Mouse (Mus musculus): ENCODE results near the gene Mc1r. TPM values are rescaled to one million over a fixed set of nuclear protein-coding genes. Genes with fewer than 3 reads are reported as not detected.

The Mc1r gene
- polyA plus RNA-seq (2016; fragmentation: Nextera tagmentation; extraction: Ambion mirVana) = 0.13 and 0.14 TPM in 2 replicates

DNA sequence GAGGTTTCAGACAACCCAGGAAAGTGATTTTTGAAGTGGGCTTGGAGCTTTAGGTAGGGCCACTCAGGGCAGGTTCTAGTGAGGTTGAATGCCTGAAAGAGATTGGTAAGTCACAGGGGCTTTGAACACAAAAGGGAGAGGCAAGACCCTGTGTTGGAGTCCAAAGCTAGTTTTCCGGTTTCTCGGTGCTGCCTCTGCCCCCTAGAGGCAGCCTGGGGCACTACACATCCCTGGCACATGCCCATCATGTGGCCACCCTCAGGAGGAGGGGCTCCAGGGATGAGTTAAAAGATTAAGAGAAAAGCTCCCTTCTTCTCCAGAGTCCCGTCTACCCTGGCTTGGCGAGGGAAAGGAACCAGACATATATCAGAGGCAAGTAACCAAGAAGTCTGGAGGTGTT lies at the start of gene Mc1r:
Mc1r (plus strand) TSS at position 322 of the 400 bp plus-strand sequence.
- Histone ChIP-seq H3K27me3 (0 out of 2 replicates have a peak, but pooled peaks cover 8% of the 10 kb centered on the region), H3K9me3 (no peaks in the 10 kb centered on the region), H3K36me3 (replicated peaks) (peaks cover 20% of the 10 kb centered on the region), H3K4me1 (peaks cover 38% of the 10 kb centered on the region), H3K27ac (no peak within 1 kb of the TSS), H3K4me2 (no peak within 1 kb of the TSS), H3K9ac (no peak within 1 kb of the TSS), H3K4me3 (replicated peaks) (no peak within 1 kb of the TSS)
- WGBS = 5% methylated on average over 4 of the region's 4 CpGs
- ATAC-seq (ENCODE audit: low FRiP score) = no peak

DNA sequence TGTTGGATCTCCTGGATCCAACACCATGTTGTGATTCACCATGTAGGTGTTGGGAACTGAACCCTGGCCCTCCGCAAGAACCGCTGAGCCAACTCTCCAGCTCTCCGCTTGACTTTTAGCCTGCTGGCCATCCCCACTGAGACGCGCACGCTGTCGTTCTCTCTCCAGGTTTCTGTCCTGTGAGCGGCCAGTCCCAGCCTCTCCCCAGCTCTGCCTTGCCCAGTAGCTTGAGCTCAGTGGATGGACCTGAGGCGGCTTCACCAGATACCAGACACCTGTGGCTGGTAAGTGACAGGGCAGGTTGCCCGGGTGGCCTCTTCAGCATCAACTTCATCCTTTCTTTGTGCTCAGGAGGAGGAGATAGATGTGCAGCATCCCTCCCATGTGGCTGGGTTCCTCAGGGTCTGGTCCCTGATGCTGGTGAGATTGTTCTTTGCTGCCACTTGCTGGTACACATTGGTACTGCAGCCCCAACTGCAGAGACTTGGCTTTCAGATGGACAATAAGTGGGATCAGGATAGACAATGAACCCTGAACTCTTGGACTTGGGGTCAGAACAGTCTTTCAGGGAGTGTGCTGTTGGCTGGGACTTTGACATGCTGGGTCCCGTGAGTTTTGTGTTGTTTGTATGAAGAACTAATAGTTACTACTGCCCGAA lies 45.7 kb upstream of the Mc1r start:
- Histone ChIP-seq H3K4me3 (replicated peaks) (no peak overlapping the region), H3K9me3 (no peaks in the 10 kb centered on the region), H3K27me3 (no peaks in the 10 kb centered on the region), H3K27ac (peak overlapping the region; percentile 51; the same call in 1 of the 2 replicates), H3K36me3 (replicated peaks) (peaks cover 34% of the 10 kb centered on the region), H3K9ac (no peak overlapping the region), H3K4me1 (no peaks in the 10 kb centered on the region), H3K4me2 (no peak overlapping the region)
- 42% methylated on average over 12 of the region's 12 CpGs for WGBS
- peak; percentile 80 for ATAC-seq (ENCODE audit: low FRiP score)

DNA sequence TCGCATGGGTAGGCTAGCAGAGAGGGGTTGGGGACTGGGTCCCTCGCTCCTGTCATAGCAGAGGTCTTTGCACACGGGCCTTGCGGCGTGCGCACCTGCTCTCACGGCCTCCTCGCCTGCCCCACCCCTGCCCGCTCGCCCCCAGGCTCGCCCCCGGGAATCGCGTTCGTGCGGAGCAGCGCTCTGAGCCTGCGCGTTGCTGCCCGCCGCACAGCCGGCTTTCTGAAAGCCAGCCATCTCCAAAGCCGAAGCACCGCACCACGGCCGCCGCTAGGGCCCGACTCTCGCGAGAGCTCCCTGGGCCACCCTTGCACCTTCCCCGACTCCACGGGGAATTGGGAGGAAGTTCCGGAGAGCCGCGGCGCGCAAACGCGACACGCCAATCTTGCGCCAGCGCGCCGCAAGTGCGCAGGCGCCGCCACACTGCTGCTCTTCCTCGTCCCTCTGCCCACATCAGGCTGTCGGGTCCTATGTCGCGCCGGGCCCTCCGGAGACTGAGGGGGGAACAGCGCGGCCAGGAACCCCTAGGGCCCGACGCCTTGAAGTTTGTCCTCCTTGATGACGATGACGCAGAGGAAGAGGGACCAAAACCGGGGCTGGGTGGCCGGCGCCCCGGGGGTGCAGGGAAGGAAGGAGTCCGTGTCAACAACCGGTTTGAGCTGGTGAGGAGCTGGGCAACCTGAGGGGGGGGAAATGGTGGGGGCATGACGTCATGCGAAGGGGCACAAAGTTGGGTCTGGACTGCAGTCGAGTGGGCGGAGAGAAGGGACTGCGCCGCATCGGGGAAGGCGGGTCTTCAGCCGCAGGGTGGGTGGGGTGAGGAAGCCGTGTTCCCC lies 33.3 kb upstream of the Mc1r start, which contains the start of gene Tcf25:
Tcf25 (plus strand) TSS at position 351 of the 836 bp plus-strand sequence.
- H3K27me3 ChIP-seq = no peaks in the 10 kb centered on the region
- H3K4me3 ChIP-seq (replicated peaks) = peak within 1 kb of the TSS; percentile 76
- H3K36me3 ChIP-seq (replicated peaks) = peaks cover 15% of the 10 kb centered on the region
- no peaks in the 10 kb centered on the region for H3K9me3 ChIP-seq
- peak within 1 kb of the TSS; percentile 83 for H3K4me2 ChIP-seq
- ATAC-seq (ENCODE audit: low FRiP score) = peak; percentile 93
- peaks cover 28% of the 10 kb centered on the region for H3K4me1 ChIP-seq
- WGBS = under 1% methylated on average over 75 of the region's 75 CpGs
- peak within 1 kb of the TSS; percentile 78 for H3K9ac ChIP-seq
- peak within 1 kb of the TSS; percentile 96 for H3K27ac ChIP-seq

DNA sequence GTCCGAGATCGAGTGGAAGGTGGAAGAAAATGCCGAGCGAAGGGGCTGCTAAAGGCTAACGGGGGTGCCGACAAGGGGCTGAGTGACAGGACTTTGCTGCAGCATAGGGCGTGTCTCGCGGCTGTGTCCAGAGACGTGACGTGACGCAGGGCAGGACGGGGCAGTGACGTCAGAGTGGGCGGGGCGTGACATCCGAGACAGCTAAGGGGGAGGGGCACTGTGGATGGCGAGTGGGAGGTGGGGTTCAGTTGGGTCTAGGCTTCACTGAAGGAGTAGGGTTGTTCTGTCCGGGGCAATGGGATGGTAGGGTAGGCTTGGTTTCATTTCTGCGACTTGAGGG lies 32.7 kb upstream of the Mc1r start:
- H3K9me3 ChIP-seq = no peaks in the 10 kb centered on the region
- H3K4me3 ChIP-seq (replicated peaks) = peak overlapping the region; percentile 76
- H3K27me3 ChIP-seq = no peaks in the 10 kb centered on the region
- peak overlapping the region; percentile 96 for H3K27ac ChIP-seq
- peak; percentile 81 for ATAC-seq (ENCODE audit: low FRiP score)
- peaks cover 28% of the 10 kb centered on the region for H3K4me1 ChIP-seq
- H3K4me2 ChIP-seq = peak overlapping the region; percentile 83
- WGBS = 1% methylated on average over 20 of the region's 20 CpGs
- peaks cover 11% of the 10 kb centered on the region for H3K36me3 ChIP-seq (replicated peaks)
- peak overlapping the region; percentile 78 for H3K9ac ChIP-seq

DNA sequence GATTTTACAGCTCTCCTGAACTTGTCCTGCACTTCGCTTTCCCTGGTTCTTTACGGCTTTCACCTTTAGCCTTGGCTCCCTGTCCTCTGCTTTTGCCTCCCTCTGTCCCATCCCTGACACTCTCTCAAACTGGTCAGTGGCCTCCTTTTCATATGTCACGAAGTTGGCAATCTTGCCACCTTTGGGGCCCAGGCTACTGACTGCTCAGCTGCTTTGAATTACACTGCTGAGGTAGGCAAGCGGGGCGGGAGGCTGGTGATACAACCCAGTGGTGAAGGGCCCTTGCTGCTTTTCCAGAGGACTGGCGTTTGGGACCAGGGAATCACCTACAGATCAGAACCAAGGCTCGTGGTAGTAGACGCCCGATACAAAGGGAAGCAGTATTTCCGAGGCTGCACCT lies 31.2 kb upstream of the Mc1r start:
- H3K27me3 ChIP-seq = no peaks in the 10 kb centered on the region

DNA sequence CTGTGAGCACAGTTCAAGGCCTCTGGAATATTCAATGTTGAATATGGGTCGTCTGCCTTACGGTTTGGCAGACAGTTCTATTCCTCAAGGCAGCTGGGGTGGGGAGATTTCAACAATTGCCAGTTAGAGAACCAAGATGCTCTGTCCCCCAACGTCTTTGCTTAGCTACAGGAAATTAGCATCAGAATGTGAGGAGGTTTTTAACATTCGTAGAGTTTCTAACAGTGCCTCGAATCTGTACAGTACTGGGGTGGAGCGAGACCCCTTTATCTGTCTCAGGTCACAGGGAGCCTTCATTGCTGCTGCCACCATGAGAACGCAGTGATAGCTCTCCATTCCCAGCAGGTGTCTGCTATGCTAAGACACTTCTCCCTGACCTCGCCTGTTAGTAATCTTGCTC lies 30.8 kb upstream of the Mc1r start:
- peaks cover 14% of the 10 kb centered on the region; the same call in 1 of the 2 replicates for H3K36me3 ChIP-seq (replicated peaks)
- no peaks in the 10 kb centered on the region for H3K9me3 ChIP-seq
- H3K9ac ChIP-seq = no peak overlapping the region
- peaks cover 28% of the 10 kb centered on the region for H3K4me1 ChIP-seq
- WGBS = 62% methylated on average over 8 of the region's 8 CpGs
- no peak overlapping the region for H3K4me3 ChIP-seq (replicated peaks)
- H3K4me2 ChIP-seq = no peak overlapping the region
- no peak for ATAC-seq (ENCODE audit: low FRiP score)
- H3K27ac ChIP-seq = peak overlapping the region; percentile 1; the same call in 1 of the 2 replicates
- H3K27me3 ChIP-seq = no peaks in the 10 kb centered on the region

More for the DNA sequence above, 31.2 kb upstream of the Mc1r start:
- H3K36me3 ChIP-seq (replicated peaks) = peaks cover 11% of the 10 kb centered on the region; the same call in 1 of the 2 replicates
- H3K4me1 ChIP-seq = peaks cover 28% of the 10 kb centered on the region
- no peak for ATAC-seq (ENCODE audit: low FRiP score)
- 85% methylated on average over 10 of the region's 10 CpGs for WGBS
- peak overlapping the region; percentile 1; the same call in 1 of the 2 replicates for H3K27ac ChIP-seq
- H3K4me3 ChIP-seq (replicated peaks) = no peak overlapping the region
- peak overlapping the region; percentile 33; the same call in 1 of the 2 replicates for H3K9ac ChIP-seq
- no peak overlapping the region for H3K4me2 ChIP-seq
- H3K9me3 ChIP-seq = no peaks in the 10 kb centered on the region

DNA sequence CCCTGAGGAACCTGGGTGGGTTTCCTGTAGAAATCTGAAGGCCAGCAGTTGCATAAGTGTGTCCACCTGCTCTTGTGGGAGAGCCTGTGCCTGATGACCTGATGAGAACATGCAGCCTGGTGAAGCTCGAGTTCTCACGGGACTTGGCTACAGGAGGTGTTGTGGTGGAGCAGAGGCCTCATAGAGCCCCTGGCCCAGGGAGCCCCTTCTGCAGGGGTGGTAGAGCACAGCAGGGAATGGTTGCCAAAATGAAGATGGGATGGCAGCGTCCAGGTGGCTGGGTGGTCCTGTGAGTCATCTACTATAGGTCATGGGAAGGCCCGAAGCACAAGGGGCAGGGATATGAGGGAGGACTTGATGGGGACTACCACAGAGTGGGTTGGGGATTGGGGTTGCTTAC lies 25.2 kb upstream of the Mc1r start:
- no peak overlapping the region for H3K4me3 ChIP-seq (replicated peaks)
- no peaks in the 10 kb centered on the region for H3K9me3 ChIP-seq
- 95% methylated on average over 4 of the region's 4 CpGs for WGBS
- no peak overlapping the region for H3K27ac ChIP-seq
- H3K27me3 ChIP-seq = no peaks in the 10 kb centered on the region
- ATAC-seq (ENCODE audit: low FRiP score) = no peak
- H3K4me1 ChIP-seq = no peaks in the 10 kb centered on the region
- no peak overlapping the region for H3K4me2 ChIP-seq
- peaks cover 64% of the 10 kb centered on the region for H3K36me3 ChIP-seq (replicated peaks)
- H3K9ac ChIP-seq = no peak overlapping the region

DNA sequence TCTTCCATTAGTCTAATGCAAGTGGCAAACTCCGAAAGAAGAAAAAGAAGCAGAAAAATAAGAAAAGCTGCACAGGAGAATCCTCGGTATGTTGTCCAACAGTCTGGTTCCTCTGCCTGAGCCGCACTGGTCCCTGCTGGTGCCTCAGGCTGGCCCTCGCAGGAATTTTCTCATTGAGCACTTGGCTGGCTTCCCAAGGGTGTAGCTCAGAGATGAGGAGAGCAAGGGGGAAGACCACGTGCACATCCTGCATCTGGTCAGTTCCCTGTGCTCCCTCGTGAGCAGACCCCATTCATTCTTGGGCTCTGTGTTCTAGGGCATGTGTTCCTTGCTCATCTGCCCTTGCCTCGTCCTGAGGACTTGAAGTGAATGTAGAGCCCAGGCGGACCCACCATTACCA lies 24.4 kb upstream of the Mc1r start:
- Histone ChIP-seq H3K36me3 (replicated peaks) (peaks cover 72% of the 10 kb centered on the region), H3K9ac (no peak overlapping the region), H3K9me3 (no peaks in the 10 kb centered on the region), H3K4me1 (no peaks in the 10 kb centered on the region), H3K27ac (no peak overlapping the region), H3K27me3 (no peaks in the 10 kb centered on the region), H3K4me2 (no peak overlapping the region), H3K4me3 (replicated peaks) (no peak overlapping the region)
- 88% methylated on average over 8 of the region's 8 CpGs for WGBS
- no peak for ATAC-seq (ENCODE audit: low FRiP score)

DNA sequence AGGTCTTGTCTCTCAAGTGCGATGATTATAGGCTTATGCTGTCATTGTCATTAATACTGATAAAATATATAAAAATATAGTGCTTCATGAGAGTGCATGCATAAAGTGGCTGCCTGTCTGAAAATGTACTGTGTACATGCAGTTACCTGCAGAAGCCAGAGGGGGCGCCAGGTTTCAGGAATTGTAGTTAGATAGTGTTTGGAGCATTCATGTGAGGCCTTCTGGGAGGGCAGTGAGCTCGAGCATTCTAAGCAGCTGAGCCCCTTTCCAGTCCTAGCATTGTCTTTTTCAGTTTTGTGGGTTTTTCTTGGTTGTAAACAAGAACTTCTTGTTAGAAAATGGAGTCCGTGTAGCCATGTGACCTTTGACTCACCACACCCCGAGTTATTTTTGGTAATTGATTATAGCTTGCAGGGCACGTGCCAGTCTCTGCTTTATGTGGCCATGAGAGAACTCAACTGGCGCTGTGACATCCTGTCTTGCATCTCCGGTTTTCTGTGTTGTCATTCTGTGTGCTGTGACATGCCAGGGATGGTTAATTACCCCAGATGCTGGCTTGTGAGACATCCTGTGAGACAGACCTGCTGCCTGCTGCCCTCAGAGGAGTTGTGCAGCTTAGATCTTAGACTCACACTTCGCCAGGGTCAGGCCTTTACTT lies 21.9 kb upstream of the Mc1r start:
- ATAC-seq (ENCODE audit: low FRiP score) = no peak
- H3K27ac ChIP-seq = no peak overlapping the region
- WGBS = 72% methylated on average over 9 of the region's 9 CpGs
- H3K4me1 ChIP-seq = no peaks in the 10 kb centered on the region
- H3K4me2 ChIP-seq = no peak overlapping the region
- peaks cover 90% of the 10 kb centered on the region for H3K36me3 ChIP-seq (replicated peaks)
- H3K4me3 ChIP-seq (replicated peaks) = no peak overlapping the region
- H3K9ac ChIP-seq = no peak overlapping the region
- no peaks in the 10 kb centered on the region for H3K9me3 ChIP-seq
- H3K27me3 ChIP-seq = no peaks in the 10 kb centered on the region

DNA sequence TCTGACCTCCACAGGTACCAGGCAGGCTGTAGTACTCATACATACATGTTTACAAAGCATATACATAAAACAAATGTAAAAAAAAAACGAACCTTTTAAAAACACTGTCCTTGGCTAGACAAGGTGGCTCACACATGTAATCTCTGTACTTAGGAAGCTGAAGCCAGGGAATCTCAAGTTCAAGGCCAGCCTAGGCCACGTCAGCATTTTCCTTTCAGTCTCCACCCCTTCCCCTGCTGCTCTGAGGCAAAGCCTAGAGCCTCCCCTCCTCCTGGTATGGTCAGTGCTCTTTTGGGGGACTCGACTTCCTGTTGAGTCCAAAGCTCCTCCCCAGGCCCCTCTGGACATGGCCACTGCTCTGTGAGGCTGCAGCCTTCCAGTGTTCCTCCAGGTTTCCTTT lies 19.9 kb upstream of the Mc1r start:
- Histone ChIP-seq H3K4me3 (replicated peaks) (no peak overlapping the region), H3K4me2 (no peak overlapping the region), H3K9me3 (no peaks in the 10 kb centered on the region), H3K27ac (no peak overlapping the region), H3K9ac (no peak overlapping the region), H3K4me1 (no peaks in the 10 kb centered on the region), H3K27me3 (no peaks in the 10 kb centered on the region), H3K36me3 (replicated peaks) (peaks cover 98% of the 10 kb centered on the region)
- 77% methylated on average over 3 of the region's 3 CpGs for WGBS
- ATAC-seq (ENCODE audit: low FRiP score) = no peak

DNA sequence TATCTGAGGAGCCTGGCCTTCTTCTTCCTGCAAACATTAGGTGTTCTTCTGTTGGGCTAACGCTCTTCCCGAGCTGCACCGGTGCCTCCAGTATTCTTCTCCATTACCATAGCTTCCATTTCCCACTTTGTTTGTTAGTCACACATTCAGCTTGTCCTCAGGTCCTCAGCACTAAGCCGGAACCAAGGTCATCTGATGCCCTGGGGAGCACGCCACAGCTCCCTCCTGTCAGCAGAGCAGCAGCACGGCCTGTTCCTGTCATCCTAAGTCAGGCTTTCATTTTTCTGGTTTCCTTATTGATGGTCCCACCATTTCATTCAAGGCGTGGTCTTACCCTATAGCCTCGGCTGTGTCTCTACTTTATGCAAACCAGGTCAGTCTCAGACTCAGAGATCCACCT lies 19.1 kb upstream of the Mc1r start:
- Histone ChIP-seq H3K9ac (no peak overlapping the region), H3K27ac (no peak overlapping the region), H3K4me2 (no peak overlapping the region), H3K27me3 (no peaks in the 10 kb centered on the region), H3K9me3 (no peaks in the 10 kb centered on the region), H3K36me3 (replicated peaks) (peaks cover 99% of the 10 kb centered on the region), H3K4me1 (no peaks in the 10 kb centered on the region), H3K4me3 (replicated peaks) (no peak overlapping the region)
- 93% methylated on average over 8 of the region's 8 CpGs for WGBS
- no peak for ATAC-seq (ENCODE audit: low FRiP score)

DNA sequence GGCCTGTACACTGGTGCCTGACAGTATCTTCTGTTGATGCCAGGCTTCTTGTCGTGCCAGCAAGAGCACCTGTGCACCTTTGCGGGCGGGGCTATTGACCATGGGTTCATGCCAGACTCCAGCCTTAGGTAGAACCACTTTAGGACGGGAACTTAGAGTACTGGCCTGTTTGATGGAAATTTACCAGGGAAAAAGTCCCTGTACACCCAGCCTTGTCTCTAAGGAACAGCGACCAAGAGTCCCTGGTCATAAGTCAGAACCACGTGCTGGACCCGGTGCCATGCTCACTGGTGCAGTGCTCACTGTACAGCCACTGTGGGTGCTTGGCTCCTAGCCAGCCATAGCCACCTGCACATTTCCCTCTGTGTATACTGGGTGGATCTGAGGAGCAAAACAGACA lies 17.9 kb upstream of the Mc1r start:
- WGBS = 93% methylated on average over 7 of the region's 7 CpGs

More for the DNA sequence above, 17.9 kb upstream of the Mc1r start:
- H3K36me3 ChIP-seq (replicated peaks) = peaks cover 99% of the 10 kb centered on the region
- no peaks in the 10 kb centered on the region for H3K4me1 ChIP-seq
- H3K4me2 ChIP-seq = no peak overlapping the region
- H3K27me3 ChIP-seq = no peaks in the 10 kb centered on the region
- H3K27ac ChIP-seq = no peak overlapping the region
- ATAC-seq (ENCODE audit: low FRiP score) = no peak
- no peaks in the 10 kb centered on the region for H3K9me3 ChIP-seq
- no peak overlapping the region for H3K9ac ChIP-seq
- no peak overlapping the region for H3K4me3 ChIP-seq (replicated peaks)

Data from forebrain, embryonic 12.5 days (tissue).